Mouse (Mus musculus) liver, adult 2 months (tissue): ENCODE measurements around the gene Amdhd2. TPM values are rescaled to one million over a fixed set of nuclear protein-coding genes. Genes with fewer than 3 reads are reported as not detected.
A peak's percentile ranks its signal among the peaks of the same experiment; 100 is the strongest.

Experiments
- DNase-seq: peaks from one replicate; pipeline ENCODE4 v3.0.0-alpha.2; 2011; ENCODE audit warnings: low read depth, low spot score; ENCODE audit errors: extremely low read depth
- H3K27ac ChIP-seq: fragments of 200-500 bp; replicated peaks from 2 replicates; pipeline ENCODE4 v1.5.1; 2012; ENCODE audit warnings: low read depth, mild to moderate bottlenecking, control low read depth, inconsistent platforms, low read length; ENCODE audit not compliant: insufficient read depth
- H3K27me3 ChIP-seq: fragments of 200-500 bp; 2 replicates; pipeline ENCODE4 v1.6.1; 2012; ENCODE audit warnings: mild to moderate bottlenecking, moderate library complexity, low read length, inconsistent platforms; ENCODE audit not compliant: control insufficient read depth, insufficient read depth
- H3K36me3 ChIP-seq: fragments of 200-500 bp; 2 replicates; pipeline ENCODE4 v1.6.1; 2012; ENCODE audit warnings: low read length, inconsistent platforms; ENCODE audit not compliant: control insufficient read depth, insufficient read depth
- H3K4me1 ChIP-seq: fragments of 200-500 bp; 2 replicates; pipeline ENCODE4 v1.6.1; 2011; ENCODE audit warnings: low read length; ENCODE audit not compliant: control insufficient read depth, insufficient read depth
- H3K4me3 ChIP-seq: fragments of 200-500 bp; 2 replicates; pipeline ENCODE4 v1.5.1; 2011; ENCODE audit warnings: low read depth, mild to moderate bottlenecking, control low read depth, low read length, moderate library complexity; ENCODE audit not compliant: insufficient read depth
- H3K79me2 ChIP-seq: fragments of 200-500 bp; 2 replicates; pipeline ENCODE4 v1.6.1; 2012; ENCODE audit warnings: inconsistent platforms, mild to moderate bottlenecking, low read length, moderate library complexity; ENCODE audit not compliant: control insufficient read depth, insufficient read depth
- H3K9ac ChIP-seq: fragments of 200-500 bp; 2 replicates; pipeline ENCODE4 v1.6.1; 2012; ENCODE audit warnings: low read depth, mild to moderate bottlenecking, control low read depth, inconsistent platforms, low read length
- CTCF ChIP-seq: fragments of 200-500 bp; IDR thresholded peaks from 2 replicates; pipeline ENCODE4 v1.5.1; 2011; ENCODE audit warnings: low read depth, low read length, control low read depth
- POLR2A ChIP-seq: fragments of 200-500 bp; IDR thresholded peaks from 2 replicates; pipeline ENCODE4 v1.6.1; 2011; ENCODE audit warnings: low read length, control low read depth; ENCODE audit not compliant: insufficient read depth; ENCODE audit errors: extremely low read depth
- WGBS: fragments of 180-500 bp; shearing (Covaris S2); methylation state at CpG from one replicate; pipeline ENCODE4 v1.1.7; 2018; 5-methylcytosine and 5-hydroxymethylcytosine counted together
- polyA plus RNA-seq: library from polyadenylated mRNA; depleted of rRNA; stranded (reverse); fragments of >200 nt; gene quantifications from 2 replicates; pipeline ENCODE4 v1.2.3, GENCODE M21; 2012
- total RNA-seq: library from RNA; depleted of rRNA; stranded (reverse); fragments of >200 nt; gene quantifications from 2 replicates; pipeline ENCODE4 v1.2.3, GENCODE M21; 2014

Gene Amdhd2
- total and polyA plus RNA-seq, 2 experiments, result 19.3 to 35.4 TPM

- WGBS, result 32% methylated on average over 8 of the region's 8 CpGs
- peaks cover 6% of the 10 kb centered on the region; the same call in 1 of the 2 replicates for H3K79me2 ChIP-seq
- no peak overlapping the region for H3K4me3 ChIP-seq
- DNase-seq, result peak; percentile 60
- no peaks in the 10 kb centered on the region for H3K27me3 ChIP-seq
- H3K36me3 ChIP-seq, result no peaks in the 10 kb centered on the region; the same call in 1 of the 2 replicates
- no peak overlapping the region for H3K9ac ChIP-seq
- no peak overlapping the region for H3K27ac ChIP-seq
- TF ChIP-seq POLR2A (no peak), CTCF (no peak)
- peaks cover 11% of the 10 kb centered on the region for H3K4me1 ChIP-seq
These were observed 29.3 kb upstream of the Amdhd2 start for GRCm38 (mm10) chr17:24192848-24193247.

GRCm38 (mm10) chr17:24191481-24191880 is 27.9 kb upstream of the Amdhd2 start:
- no peak for DNase-seq
- H3K79me2 ChIP-seq, result peaks cover 6% of the 10 kb centered on the region; the same call in 1 of the 2 replicates
- peaks cover 11% of the 10 kb centered on the region for H3K4me1 ChIP-seq
- H3K27ac ChIP-seq, result no peak overlapping the region
- no peak overlapping the region for H3K4me3 ChIP-seq
- no peaks in the 10 kb centered on the region for H3K27me3 ChIP-seq
- no peaks in the 10 kb centered on the region; the same call in 1 of the 2 replicates for H3K36me3 ChIP-seq
- no peak overlapping the region for H3K9ac ChIP-seq
- TF ChIP-seq POLR2A, result no peak
- no peak for TF ChIP-seq CTCF
- WGBS, result 80% methylated on average over 4 of the region's 4 CpGs

DNA sequence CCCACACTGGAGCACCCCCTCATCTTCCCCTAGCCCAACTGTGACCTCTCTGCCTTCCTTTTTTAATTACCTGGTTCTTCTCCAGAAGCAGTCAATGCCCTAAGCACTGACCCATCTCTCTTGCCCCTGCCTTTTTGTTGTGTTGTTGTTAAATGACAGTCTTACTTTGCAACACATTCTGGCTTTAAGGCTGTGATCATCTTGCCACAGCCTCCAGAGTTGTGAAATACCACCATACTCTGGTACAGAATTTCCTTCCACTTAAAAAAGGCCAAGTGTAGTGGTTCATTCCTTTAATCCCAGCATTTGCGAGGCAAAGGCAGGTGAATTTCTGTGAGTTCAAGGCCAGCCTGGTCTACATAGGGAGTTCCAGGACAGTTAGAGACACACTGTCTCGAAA is 27.4 kb upstream of the Amdhd2 start:
- Histone ChIP-seq H3K27ac (no peak overlapping the region), H3K4me1 (peaks cover 11% of the 10 kb centered on the region)

GRCm38 (mm10) chr17:24174259-24174658 is 10.7 kb upstream of the Amdhd2 start:
- 61% methylated on average over 3 of the region's 3 CpGs for WGBS
- H3K4me1 ChIP-seq, result peaks cover 5% of the 10 kb centered on the region
- H3K27ac ChIP-seq, result no peak overlapping the region
- no peaks in the 10 kb centered on the region for H3K27me3 ChIP-seq
- no peak overlapping the region for H3K4me3 ChIP-seq
- no peak for DNase-seq
- no peak overlapping the region for H3K9ac ChIP-seq
- no peaks in the 10 kb centered on the region for H3K79me2 ChIP-seq
- 0 out of 2 replicates have a peak, but pooled peaks cover 1% of the 10 kb centered on the region for H3K36me3 ChIP-seq
- TF ChIP-seq CTCF (no peak), POLR2A (no peak)

More for the DNA sequence above, 27.4 kb upstream of the Amdhd2 start:
- DNase-seq, result no peak
- no peaks in the 10 kb centered on the region; the same call in 1 of the 2 replicates for H3K36me3 ChIP-seq
- H3K9ac ChIP-seq, result no peak overlapping the region
- WGBS, result 85% methylated on average over 2 of the region's 2 CpGs
- H3K27me3 ChIP-seq, result no peaks in the 10 kb centered on the region
- H3K4me3 ChIP-seq, result no peak overlapping the region
- no peak for TF ChIP-seq CTCF
- no peak for TF ChIP-seq POLR2A
- H3K79me2 ChIP-seq, result peaks cover 6% of the 10 kb centered on the region; the same call in 1 of the 2 replicates

DNA sequence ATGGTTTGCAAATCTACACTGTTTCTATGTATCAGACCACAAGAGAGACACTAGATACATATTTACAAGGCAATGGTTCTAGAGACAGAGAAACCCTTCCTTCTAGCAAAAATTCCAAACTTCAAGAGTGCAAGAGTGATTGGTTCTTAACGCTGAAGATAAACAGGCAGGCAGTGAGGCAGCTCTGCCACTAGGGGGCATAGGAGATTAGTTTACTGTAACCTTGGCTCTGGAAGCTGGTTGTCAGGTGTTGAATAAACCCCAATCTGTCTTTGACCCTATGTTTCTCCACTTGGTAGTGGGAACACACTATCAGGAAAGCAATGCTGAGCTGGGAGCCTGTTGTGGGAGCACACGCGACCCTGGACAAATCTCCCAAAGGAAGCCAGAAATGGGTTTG is 9.9 kb upstream of the Amdhd2 start:
- Histone ChIP-seq H3K27ac (no peak overlapping the region), H3K79me2 (peaks cover 7% of the 10 kb centered on the region), H3K36me3 (0 out of 2 replicates have a peak, but pooled peaks cover under 1% of the 10 kb centered on the region), H3K4me3 (no peak overlapping the region), H3K27me3 (no peaks in the 10 kb centered on the region), H3K9ac (no peak overlapping the region), H3K4me1 (peaks cover 5% of the 10 kb centered on the region)
- TF ChIP-seq CTCF (peak; percentile 73), POLR2A (no peak)
- peak; percentile 69 for DNase-seq
- 5% methylated on average over 3 of the region's 3 CpGs for whole genome bisulfite sequencing

DNA sequence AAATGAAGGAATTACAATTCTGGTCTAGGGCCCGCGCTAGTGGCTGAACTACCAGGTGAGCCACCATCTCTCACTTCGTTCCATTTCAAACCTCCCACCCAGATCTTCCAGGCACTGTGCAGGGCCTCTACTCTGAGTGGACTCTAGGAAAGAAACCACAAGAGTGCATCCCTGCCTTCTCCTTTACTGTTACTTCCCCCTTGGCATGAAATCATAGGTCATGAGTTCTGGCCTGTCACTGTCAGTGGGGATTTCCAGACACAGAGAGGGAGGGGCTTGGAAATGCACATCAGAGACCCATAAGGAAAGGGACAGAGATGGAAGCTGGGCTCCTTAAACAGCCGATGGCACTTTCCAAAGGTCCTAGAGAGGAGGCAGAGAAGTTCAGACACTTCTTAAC is 8.2 kb upstream of the Amdhd2 start:
- no peak for DNase-seq
- no peak overlapping the region for H3K9ac ChIP-seq
- peaks cover 5% of the 10 kb centered on the region; the same call in 1 of the 2 replicates for H3K36me3 ChIP-seq
- H3K4me3 ChIP-seq, result no peak overlapping the region
- H3K27me3 ChIP-seq, result no peaks in the 10 kb centered on the region
- 81% methylated on average over 4 of the region's 4 CpGs for WGBS
- TF ChIP-seq POLR2A (no peak), CTCF (no peak)
- peak overlapping the region; percentile 25 for H3K27ac ChIP-seq
- peaks cover 14% of the 10 kb centered on the region for H3K79me2 ChIP-seq
- H3K4me1 ChIP-seq, result peaks cover 12% of the 10 kb centered on the region
